Mouse (Mus musculus): ENCODE measurements around the gene St6galnac3. TPM values are rescaled to one million over a fixed set of nuclear protein-coding genes. Genes with fewer than 3 reads are reported as not detected.

Gene St6galnac3
- polyA plus RNA-seq, 1 experiment from 2014 or later: 10.2 TPM

- H3K9ac ChIP-seq: no peak overlapping the region
- no peaks in the 10 kb centered on the region for H3K9me3 ChIP-seq (replicated peaks)
- 87% methylated on average over 5 of the region's 5 CpGs for WGBS (ENCODE audit: insufficient replicate concordance)
- no peak overlapping the region for H3K4me2 ChIP-seq
- no peak overlapping the region for H3K27ac ChIP-seq (replicated peaks)
- ATAC-seq (ENCODE audit: insufficient read depth): no peak
- H3K4me3 ChIP-seq (replicated peaks): no peak overlapping the region
- no peaks in the 10 kb centered on the region for H3K27me3 ChIP-seq
- H3K4me1 ChIP-seq (replicated peaks): no peaks in the 10 kb centered on the region
- no peaks in the 10 kb centered on the region for H3K36me3 ChIP-seq (replicated peaks)
Observed at GRCm38 (mm10) chr3:153204046-153204445, 520.9 kb downstream of the St6galnac3 start.

- no peaks in the 10 kb centered on the region for H3K4me1 ChIP-seq (replicated peaks)
- no peaks in the 10 kb centered on the region for H3K9me3 ChIP-seq (replicated peaks)
- H3K4me3 ChIP-seq (replicated peaks): no peak overlapping the region
- 85% methylated on average over 10 of the region's 10 CpGs for WGBS (ENCODE audit: insufficient replicate concordance)
- H3K36me3 ChIP-seq (replicated peaks): no peaks in the 10 kb centered on the region
- no peak overlapping the region for H3K4me2 ChIP-seq
- ATAC-seq (ENCODE audit: insufficient read depth): no peak
- no peak overlapping the region for H3K9ac ChIP-seq
- no peaks in the 10 kb centered on the region for H3K27me3 ChIP-seq
- no peak overlapping the region for H3K27ac ChIP-seq (replicated peaks)
Observed at GRCm38 (mm10) chr3:153201835-153202234, 523.1 kb downstream of the St6galnac3 start.

DNA sequence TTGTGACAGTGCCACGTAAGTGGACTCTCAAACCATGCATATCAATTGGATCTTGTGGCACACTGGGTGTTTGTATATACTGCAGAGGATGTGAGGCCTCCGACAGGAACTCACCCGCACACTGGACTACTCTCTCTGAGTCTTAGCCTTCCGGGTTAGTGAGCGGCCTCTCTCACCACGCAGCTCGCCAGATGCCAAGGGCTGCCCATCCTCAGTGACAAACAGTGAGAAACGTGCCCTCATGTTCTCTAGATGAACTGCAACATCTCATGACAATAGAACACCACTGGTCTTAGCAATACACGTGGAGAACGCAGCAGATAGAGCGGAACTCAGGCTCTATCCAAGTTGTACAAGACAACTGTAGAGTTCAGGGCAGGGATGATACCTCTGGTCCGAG, 524.2 kb downstream of the St6galnac3 start:
- Histone ChIP-seq H3K9ac (no peak overlapping the region), H3K9me3 (replicated peaks) (no peaks in the 10 kb centered on the region), H3K4me1 (replicated peaks) (no peaks in the 10 kb centered on the region), H3K27me3 (no peaks in the 10 kb centered on the region), H3K4me3 (replicated peaks) (no peak overlapping the region), H3K27ac (replicated peaks) (no peak overlapping the region), H3K36me3 (replicated peaks) (no peaks in the 10 kb centered on the region), H3K4me2 (no peak overlapping the region)
- whole genome bisulfite sequencing (ENCODE audit: insufficient replicate concordance): 81% methylated on average over 12 of the region's 12 CpGs
- ATAC-seq (ENCODE audit: insufficient read depth): no peak

DNA sequence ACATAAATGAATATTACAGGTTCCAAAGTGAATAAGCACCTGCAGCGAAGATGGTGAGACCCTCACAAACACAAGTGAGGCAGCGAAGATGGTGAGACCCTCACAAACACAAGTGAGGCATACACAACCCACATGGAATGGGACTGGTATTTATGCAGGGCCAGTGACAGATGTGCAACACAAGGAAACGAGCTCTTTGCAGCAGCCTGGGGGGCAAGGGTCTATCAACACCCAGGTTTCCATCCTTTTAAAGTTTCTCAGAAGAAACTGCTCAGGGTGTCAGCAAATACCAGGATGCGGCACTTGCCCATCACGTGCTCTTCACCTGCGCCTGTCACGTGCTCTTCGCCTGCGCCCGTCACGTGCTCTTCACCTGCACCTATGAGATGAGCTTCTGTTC, 524.9 kb downstream of the St6galnac3 start:
- H3K27me3 ChIP-seq: no peaks in the 10 kb centered on the region
- no peak overlapping the region for H3K4me2 ChIP-seq
- no peak overlapping the region for H3K4me3 ChIP-seq (replicated peaks)
- no peaks in the 10 kb centered on the region for H3K9me3 ChIP-seq (replicated peaks)
- no peaks in the 10 kb centered on the region for H3K4me1 ChIP-seq (replicated peaks)
- no peak for ATAC-seq (ENCODE audit: insufficient read depth)
- no peak overlapping the region for H3K9ac ChIP-seq
- H3K36me3 ChIP-seq (replicated peaks): no peaks in the 10 kb centered on the region
- WGBS (ENCODE audit: insufficient replicate concordance): 79% methylated on average over 11 of the region's 11 CpGs
- no peak overlapping the region for H3K27ac ChIP-seq (replicated peaks)

GRCm38 (mm10) chr3:153199251-153199650, 525.7 kb downstream of the St6galnac3 start:
- Histone ChIP-seq H3K4me3 (replicated peaks) (no peak overlapping the region), H3K9me3 (replicated peaks) (no peaks in the 10 kb centered on the region), H3K4me2 (no peak overlapping the region), H3K27ac (replicated peaks) (no peak overlapping the region), H3K9ac (no peak overlapping the region), H3K4me1 (replicated peaks) (no peaks in the 10 kb centered on the region), H3K27me3 (no peaks in the 10 kb centered on the region), H3K36me3 (replicated peaks) (no peaks in the 10 kb centered on the region)
- no peak for ATAC-seq (ENCODE audit: insufficient read depth)
- WGBS (ENCODE audit: insufficient replicate concordance): 68% methylated on average over 8 of the region's 8 CpGs

DNA sequence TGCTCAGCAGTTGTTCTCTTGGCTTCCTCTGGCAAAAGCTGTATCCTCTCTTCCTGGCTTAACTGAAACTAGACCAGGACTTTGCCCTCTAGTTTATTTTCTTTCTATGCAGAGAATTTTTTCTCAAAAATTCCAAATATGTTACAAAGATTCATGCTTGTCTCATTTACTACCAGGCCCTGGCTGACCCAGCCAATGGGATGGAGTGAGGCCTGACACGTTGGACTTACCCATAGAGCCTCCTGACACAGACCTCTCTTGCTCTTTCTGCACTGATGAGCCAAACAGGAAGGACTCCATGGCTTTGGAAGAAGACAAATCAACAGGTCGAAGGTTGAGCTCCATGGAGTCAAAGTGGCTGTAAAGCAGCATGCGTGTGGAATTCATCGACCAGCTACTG, 526.5 kb downstream of the St6galnac3 start:
- no peak overlapping the region for H3K4me3 ChIP-seq (replicated peaks)
- no peaks in the 10 kb centered on the region for H3K27me3 ChIP-seq
- H3K4me2 ChIP-seq: no peak overlapping the region
- H3K9ac ChIP-seq: no peak overlapping the region
- H3K36me3 ChIP-seq (replicated peaks): no peaks in the 10 kb centered on the region
- H3K9me3 ChIP-seq (replicated peaks): no peaks in the 10 kb centered on the region
- ATAC-seq (ENCODE audit: insufficient read depth): no peak
- no peaks in the 10 kb centered on the region for H3K4me1 ChIP-seq (replicated peaks)
- WGBS (ENCODE audit: insufficient replicate concordance): 65% methylated on average over 4 of the region's 4 CpGs
- no peak overlapping the region for H3K27ac ChIP-seq (replicated peaks)

DNA sequence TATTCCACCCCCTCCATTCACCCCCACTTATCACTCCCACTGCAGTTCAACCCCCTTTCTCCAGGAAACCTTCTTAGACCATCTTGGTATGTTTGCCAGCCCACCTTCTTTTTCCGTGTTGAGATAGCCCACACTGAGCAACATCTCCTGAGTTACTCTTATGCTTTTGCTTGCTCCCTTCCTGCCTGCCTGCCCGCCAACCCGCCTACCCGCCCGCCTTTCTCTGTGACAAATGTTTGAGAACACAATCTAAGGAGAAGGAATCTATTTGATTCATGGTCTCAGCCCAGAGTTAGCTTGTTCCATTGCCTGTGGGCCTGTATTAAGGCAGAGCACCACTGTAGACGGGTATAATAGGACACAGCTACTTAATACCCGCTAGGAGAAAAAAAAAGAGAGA, 531.9 kb downstream of the St6galnac3 start:
- Histone ChIP-seq H3K4me1 (replicated peaks) (no peaks in the 10 kb centered on the region), H3K27me3 (no peaks in the 10 kb centered on the region), H3K9ac (no peak overlapping the region), H3K4me2 (no peak overlapping the region), H3K4me3 (replicated peaks) (no peak overlapping the region), H3K36me3 (replicated peaks) (no peaks in the 10 kb centered on the region), H3K9me3 (replicated peaks) (no peaks in the 10 kb centered on the region), H3K27ac (replicated peaks) (no peak overlapping the region)
- 65% methylated on average over 7 of the region's 7 CpGs for WGBS (ENCODE audit: insufficient replicate concordance)
- ATAC-seq (ENCODE audit: insufficient read depth): no peak

GRCm38 (mm10) chr3:153190742-153191141, 534.2 kb downstream of the St6galnac3 start:
- H3K9ac ChIP-seq: no peak overlapping the region
- no peak overlapping the region for H3K4me3 ChIP-seq (replicated peaks)
- 58% methylated on average over 2 of the region's 2 CpGs for WGBS (ENCODE audit: insufficient replicate concordance)
- no peak overlapping the region for H3K4me2 ChIP-seq
- no peaks in the 10 kb centered on the region for H3K27me3 ChIP-seq
- no peak overlapping the region for H3K27ac ChIP-seq (replicated peaks)
- no peaks in the 10 kb centered on the region for H3K9me3 ChIP-seq (replicated peaks)
- no peaks in the 10 kb centered on the region for H3K4me1 ChIP-seq (replicated peaks)
- no peak for ATAC-seq (ENCODE audit: insufficient read depth)
- no peaks in the 10 kb centered on the region for H3K36me3 ChIP-seq (replicated peaks)

DNA sequence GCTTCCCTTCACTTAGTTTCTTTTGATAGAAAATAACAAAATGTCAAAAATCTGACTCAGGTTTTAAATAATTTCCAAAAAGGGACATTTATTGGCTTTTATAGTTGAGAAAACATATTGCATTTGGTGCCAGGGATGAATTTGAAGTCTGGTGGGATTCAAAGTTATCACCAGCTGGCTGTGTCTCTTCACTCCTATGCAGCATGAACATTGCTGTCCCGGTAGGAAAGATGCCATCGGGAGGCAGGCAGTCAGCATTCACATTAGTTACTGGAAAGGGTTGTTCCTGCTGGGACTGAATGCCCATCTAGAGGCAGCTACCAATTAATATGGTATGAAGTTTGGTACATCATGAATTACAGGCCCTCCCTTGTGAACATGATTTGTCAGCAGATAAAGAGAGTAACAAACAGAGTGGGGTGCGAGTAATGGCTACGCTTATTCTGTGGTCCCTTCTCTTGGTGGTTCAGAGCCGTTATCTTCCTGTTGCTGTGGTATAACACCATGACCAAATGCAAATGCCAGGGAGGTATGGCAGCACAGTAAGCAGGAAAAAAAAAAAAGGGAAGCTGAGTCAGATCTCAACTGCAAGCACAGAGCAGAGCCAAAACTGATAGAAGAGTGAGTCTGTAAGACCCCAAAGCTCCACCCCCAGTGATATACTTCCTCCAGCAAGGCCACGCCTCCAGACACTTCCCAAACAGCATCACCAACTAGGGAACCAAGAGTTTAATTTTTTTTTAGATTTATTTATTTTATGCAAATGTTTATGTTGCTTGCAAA, 535.1 kb downstream of the St6galnac3 start:
- Histone ChIP-seq H3K27me3 (no peaks in the 10 kb centered on the region), H3K4me3 (replicated peaks) (no peak overlapping the region), H3K9me3 (replicated peaks) (no peaks in the 10 kb centered on the region), H3K27ac (replicated peaks) (no peak overlapping the region), H3K4me2 (no peak overlapping the region), H3K36me3 (replicated peaks) (no peaks in the 10 kb centered on the region), H3K4me1 (replicated peaks) (no peaks in the 10 kb centered on the region), H3K9ac (no peak overlapping the region)
- ATAC-seq (ENCODE audit: insufficient read depth): no peak
- WGBS (ENCODE audit: insufficient replicate concordance): 58% methylated on average over 6 of the region's 6 CpGs

- Histone ChIP-seq H3K4me1 (replicated peaks) (no peaks in the 10 kb centered on the region), H3K4me3 (replicated peaks) (no peak overlapping the region), H3K27me3 (no peaks in the 10 kb centered on the region), H3K4me2 (no peak overlapping the region), H3K27ac (replicated peaks) (no peak overlapping the region), H3K9me3 (replicated peaks) (no peaks in the 10 kb centered on the region), H3K36me3 (replicated peaks) (no peaks in the 10 kb centered on the region), H3K9ac (no peak overlapping the region)
- no peak for ATAC-seq (ENCODE audit: insufficient read depth)
- 55% methylated on average over 2 of the region's 2 CpGs for WGBS (ENCODE audit: insufficient replicate concordance)
Observed at GRCm38 (mm10) chr3:153188224-153188623, 536.8 kb downstream of the St6galnac3 start.

GRCm38 (mm10) chr3:153185117-153185516, 539.9 kb downstream of the St6galnac3 start:
- Histone ChIP-seq H3K27me3 (no peaks in the 10 kb centered on the region), H3K4me2 (no peak overlapping the region), H3K4me3 (replicated peaks) (no peak overlapping the region), H3K9me3 (replicated peaks) (no peaks in the 10 kb centered on the region), H3K27ac (replicated peaks) (no peak overlapping the region), H3K36me3 (replicated peaks) (no peaks in the 10 kb centered on the region), H3K9ac (no peak overlapping the region), H3K4me1 (replicated peaks) (no peaks in the 10 kb centered on the region)
- no peak for ATAC-seq (ENCODE audit: insufficient read depth)
- WGBS (ENCODE audit: insufficient replicate concordance): 61% methylated on average over 3 of the region's 3 CpGs

DNA sequence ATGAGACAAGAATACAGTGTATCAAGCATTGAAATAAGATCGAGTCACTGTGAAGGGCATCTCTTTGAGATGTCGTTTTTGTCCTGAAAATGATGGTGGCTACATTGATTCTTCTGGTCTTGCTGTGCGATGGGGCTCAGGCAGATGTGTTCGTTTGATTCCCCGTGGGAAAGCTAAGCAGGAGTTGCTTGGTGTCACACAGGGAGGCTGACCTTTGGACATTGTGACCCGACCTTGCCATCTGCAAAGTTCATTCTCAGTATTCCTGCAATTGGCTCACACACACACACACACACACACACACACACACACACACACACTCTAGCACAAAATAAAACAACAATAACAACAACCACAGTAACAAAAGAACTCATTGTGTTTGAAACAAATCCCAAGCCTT, 543.7 kb downstream of the St6galnac3 start:
- Histone ChIP-seq H3K27ac (replicated peaks) (no peak overlapping the region), H3K9me3 (replicated peaks) (no peaks in the 10 kb centered on the region), H3K4me3 (replicated peaks) (no peak overlapping the region), H3K27me3 (no peaks in the 10 kb centered on the region), H3K36me3 (replicated peaks) (no peaks in the 10 kb centered on the region), H3K9ac (no peak overlapping the region), H3K4me2 (no peak overlapping the region), H3K4me1 (replicated peaks) (no peaks in the 10 kb centered on the region)
- no peak for ATAC-seq (ENCODE audit: insufficient read depth)
- WGBS (ENCODE audit: insufficient replicate concordance): 51% methylated on average over 6 of the region's 6 CpGs

Data from liver, embryonic 15.5 days (tissue).